Mouse (Mus musculus): ENCODE data around the gene Smim27. TPM values are rescaled to one million over a fixed set of nuclear protein-coding genes. Genes with fewer than 3 reads are reported as not detected.

Gene Smim27
- polyA plus RNA-seq (2012; ENCODE audit: insufficient read depth, insufficient read length, missing spikeins) = 44.7 and 52.6 TPM in 2 replicates

DNA sequence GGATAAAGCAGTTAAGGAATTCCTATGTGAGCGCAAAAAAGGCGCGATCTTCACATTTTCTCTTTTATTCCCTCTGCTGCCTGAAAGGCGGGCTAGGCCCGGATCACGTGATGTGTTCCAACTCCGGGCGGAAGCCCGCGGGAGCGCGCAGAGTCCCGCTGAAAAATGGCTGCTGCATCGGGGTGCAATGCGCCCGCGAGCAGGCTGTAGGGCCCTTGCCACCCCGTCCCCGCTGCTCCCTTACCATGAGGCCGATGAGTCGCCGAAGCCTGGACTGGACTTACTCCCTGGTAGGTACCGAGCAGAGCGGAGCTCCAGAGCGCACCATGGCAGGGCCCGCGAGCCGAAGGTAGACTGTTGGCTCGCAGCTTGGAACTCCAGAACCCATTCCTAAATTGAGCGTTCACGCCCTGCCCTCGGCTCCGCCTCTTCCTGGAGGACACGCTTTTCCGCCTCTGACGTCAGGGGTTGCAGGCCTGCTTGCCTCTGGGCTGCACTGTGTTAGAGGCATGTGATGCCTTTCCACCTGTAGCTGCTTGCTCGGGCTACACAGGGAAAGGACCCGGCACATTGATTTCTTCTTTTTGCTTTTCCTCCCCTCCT, at the start of gene Smim27, which contains the start of gene Topors:
Gene Smim27, plus strand, starts transcription at position 150 of the 603 bp plus-strand sequence.
Gene Topors, minus strand, starts transcription at position 421 of the 603 bp plus-strand sequence.
- Histone ChIP-seq H3K27ac (replicated peaks; ENCODE audit: low read depth, low read length) (peak within 1 kb of the TSS; percentile 93), H3K4me3 (ENCODE audit: insufficient read depth, low read depth, low read length) (peak within 1 kb of the TSS; percentile 92)

DNA sequence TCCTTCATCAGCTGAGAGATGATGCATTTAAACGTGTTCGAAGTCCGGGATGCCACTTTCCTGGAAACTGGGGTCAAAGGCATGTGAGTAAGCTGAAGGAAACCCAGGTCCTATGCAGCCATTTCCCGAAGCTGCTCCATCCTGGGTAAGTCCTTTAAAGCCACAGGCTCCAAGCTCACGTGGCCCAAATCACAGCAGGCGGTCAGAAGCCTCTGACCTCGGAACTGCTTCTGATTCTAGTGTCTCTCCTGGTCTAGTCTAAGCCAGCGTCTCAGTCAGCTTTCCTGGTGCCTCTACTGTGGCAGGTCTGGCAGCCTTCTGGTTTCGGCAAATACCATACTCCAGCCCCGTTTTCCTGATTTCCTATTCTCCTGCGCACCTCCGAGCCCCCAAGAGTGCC, 48.9 kb upstream of the Smim27 start:
- Histone ChIP-seq H3K4me3 (ENCODE audit: insufficient read depth, low read depth, low read length) (no peak overlapping the region), H3K4me1 (ENCODE audit: control insufficient read depth, insufficient read depth, insufficient read length, low read length) (no peaks in the 10 kb centered on the region), H3K27ac (replicated peaks; ENCODE audit: low read depth, low read length) (no peak overlapping the region)

More for the DNA sequence above, at the start of gene Smim27, which contains the start of gene Topors:
- H3K4me1 ChIP-seq (ENCODE audit: control insufficient read depth, insufficient read depth, insufficient read length, low read length) = peaks cover 6% of the 10 kb centered on the region; the same call in 1 of the 2 replicates

DNA sequence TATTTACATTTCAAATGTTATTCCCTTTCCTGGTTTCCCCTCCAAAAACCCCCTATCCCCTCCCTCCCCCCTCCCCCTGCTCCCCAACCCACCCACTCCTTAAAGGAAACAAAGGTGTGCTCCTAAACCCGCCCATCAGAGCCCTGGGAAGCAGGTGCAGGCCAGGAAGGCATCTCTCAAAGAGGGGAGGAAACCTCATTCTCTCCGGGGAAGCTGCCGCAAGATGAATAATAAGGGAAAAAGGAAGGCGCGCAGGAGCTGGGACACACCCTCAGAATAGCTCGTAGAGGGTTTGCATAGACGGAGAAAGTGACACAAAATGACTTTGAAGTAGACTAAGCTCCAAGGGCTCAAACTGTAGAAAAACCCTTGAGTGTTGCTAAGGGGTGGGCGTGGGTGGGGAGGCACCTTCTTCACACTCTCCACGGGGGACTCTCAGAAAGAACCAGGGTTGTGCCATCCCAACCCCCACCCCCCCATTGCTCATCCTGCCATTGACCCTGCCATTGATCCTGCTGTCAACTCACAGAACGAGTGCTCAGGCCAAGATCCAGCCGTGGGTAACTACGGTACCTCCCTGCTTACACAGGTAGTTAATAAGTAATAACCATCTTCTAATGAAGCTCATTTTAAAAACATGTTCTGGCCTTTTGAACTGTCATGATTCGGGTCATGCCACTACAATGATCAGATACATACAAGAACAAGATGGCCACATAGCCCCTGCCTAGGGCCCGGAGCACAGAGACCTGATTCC, 48.2 kb upstream of the Smim27 start:
- no peaks in the 10 kb centered on the region for H3K4me1 ChIP-seq (ENCODE audit: control insufficient read depth, insufficient read depth, insufficient read length, low read length)
- no peak overlapping the region for H3K4me3 ChIP-seq (ENCODE audit: insufficient read depth, low read depth, low read length)

DNA sequence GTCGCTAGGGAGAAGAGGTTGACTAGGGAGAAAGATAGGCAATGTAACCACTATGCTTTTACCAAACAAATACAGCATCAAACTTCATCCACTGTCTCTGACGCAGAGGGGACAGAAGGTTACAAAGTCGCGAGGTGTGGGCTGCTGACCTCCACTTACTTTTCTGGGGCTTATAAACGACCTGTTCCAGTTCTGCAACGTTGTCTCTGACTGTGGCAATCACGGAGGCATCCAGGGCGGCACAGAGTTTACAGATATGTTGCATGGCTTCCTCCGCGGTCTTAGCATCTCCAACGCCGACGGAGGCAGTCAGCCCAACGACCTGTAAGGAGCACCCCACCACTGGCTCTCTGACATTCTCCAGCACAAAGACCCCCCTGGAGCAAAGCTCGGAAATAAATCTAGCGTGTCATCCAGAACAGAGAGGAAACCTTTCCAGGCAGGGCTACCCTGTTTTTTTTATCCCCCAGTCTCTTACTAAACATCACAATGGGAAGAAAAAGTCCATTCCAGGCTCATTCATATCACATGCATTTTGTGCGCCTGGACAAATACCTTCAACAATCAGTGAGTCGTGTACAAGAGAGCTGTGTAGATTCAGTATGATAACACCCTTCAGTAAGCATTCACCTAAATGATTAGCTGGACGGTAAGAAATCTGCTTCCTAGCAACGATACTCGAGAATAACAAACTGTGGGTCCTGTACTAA, 47.3 kb upstream of the Smim27 start:
- no peak overlapping the region for H3K27ac ChIP-seq (replicated peaks; ENCODE audit: low read depth, low read length)
- H3K4me3 ChIP-seq (ENCODE audit: insufficient read depth, low read depth, low read length) = no peak overlapping the region

More for the DNA sequence above, 48.2 kb upstream of the Smim27 start:
- no peak overlapping the region for H3K27ac ChIP-seq (replicated peaks; ENCODE audit: low read depth, low read length)

DNA sequence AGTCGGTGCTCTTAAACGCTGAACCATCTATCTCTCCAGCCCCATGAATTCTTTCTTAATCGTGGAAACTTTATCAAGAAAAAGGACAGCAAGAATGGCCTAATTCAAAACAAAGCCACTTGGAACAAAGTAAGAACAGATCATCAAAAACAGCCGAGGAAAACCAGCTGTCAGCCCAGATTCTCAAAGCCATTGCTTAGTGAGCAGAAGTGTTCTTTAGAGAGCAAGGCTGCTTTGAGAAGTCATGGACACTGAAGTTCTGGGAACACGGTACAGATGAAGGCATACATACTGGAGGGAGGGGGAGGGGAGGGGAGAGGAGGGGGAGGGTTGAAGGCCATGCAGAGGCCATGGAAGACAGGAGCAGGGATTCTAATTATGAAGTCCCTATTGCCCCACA, 43.3 kb upstream of the Smim27 start:
- Histone ChIP-seq H3K4me3 (ENCODE audit: insufficient read depth, low read depth, low read length) (no peak overlapping the region), H3K27ac (replicated peaks; ENCODE audit: low read depth, low read length) (no peak overlapping the region), H3K4me1 (ENCODE audit: control insufficient read depth, insufficient read depth, insufficient read length, low read length) (no peaks in the 10 kb centered on the region)

More for the DNA sequence above, 47.3 kb upstream of the Smim27 start:
- no peaks in the 10 kb centered on the region for H3K4me1 ChIP-seq (ENCODE audit: control insufficient read depth, insufficient read depth, insufficient read length, low read length)

- H3K4me3 ChIP-seq (ENCODE audit: insufficient read depth, low read depth, low read length) = no peak overlapping the region
- no peaks in the 10 kb centered on the region for H3K4me1 ChIP-seq (ENCODE audit: control insufficient read depth, insufficient read depth, insufficient read length, low read length)
- no peak overlapping the region for H3K27ac ChIP-seq (replicated peaks; ENCODE audit: low read depth, low read length)
Measured at GRCm38 (mm10) chr4:40227131-40227530, 42.2 kb upstream of the Smim27 start.

GRCm38 (mm10) chr4:40227886-40228285, 41.5 kb upstream of the Smim27 start:
- Histone ChIP-seq H3K4me1 (ENCODE audit: control insufficient read depth, insufficient read depth, insufficient read length, low read length) (no peaks in the 10 kb centered on the region), H3K4me3 (ENCODE audit: insufficient read depth, low read depth, low read length) (no peak overlapping the region), H3K27ac (replicated peaks; ENCODE audit: low read depth, low read length) (no peak overlapping the region)

DNA sequence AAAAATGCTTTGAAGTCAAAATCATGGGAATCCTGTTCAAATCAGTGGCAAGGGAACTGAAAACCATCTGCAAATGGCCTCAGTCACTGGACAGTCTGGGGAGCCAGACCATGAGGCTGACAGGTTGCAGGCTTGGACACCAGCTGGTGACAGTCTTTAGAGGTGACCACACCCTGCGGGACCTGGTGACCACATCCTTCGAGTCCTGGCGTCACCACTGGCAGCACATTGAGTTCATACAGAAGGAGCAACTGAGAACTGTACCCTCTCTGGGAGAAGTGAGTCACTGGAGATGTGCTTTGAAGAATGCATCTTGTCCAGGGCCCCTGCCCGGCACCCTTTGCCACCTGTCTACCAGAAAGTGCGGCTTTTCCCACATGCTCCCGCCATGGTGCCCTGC, 39.7 kb upstream of the Smim27 start:
- Histone ChIP-seq H3K4me1 (ENCODE audit: control insufficient read depth, insufficient read depth, insufficient read length, low read length) (no peaks in the 10 kb centered on the region), H3K27ac (replicated peaks; ENCODE audit: low read depth, low read length) (no peak overlapping the region), H3K4me3 (ENCODE audit: insufficient read depth, low read depth, low read length) (no peak overlapping the region)

DNA sequence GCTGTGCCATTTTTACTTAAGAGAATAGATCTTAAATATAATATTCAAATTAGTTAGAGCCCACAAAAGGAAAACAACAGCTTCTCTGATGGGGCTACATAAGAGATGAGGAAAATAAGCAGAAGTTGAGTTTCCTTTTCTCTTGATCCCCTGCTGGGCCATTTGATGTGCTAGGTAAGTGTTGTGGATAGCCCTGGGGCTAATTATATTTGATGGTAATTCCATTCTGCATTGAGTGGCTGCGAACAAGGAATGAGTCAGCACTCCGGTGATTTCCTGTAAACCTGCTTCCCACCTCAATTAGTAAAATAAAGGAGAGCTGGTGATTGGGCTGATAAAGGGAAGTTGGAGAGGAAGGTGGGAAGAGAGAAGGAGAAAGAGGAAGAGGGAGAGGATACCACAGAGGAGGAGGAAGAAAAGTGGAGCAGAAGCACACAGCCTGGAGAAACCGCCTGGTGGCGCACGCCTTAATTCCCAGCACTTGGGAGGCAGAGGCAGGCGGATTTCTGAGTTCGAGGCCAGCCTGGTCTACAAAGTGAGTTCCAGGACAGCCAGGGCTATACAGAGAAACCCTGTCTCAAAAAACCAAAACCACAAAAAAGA, 36.2 kb upstream of the Smim27 start:
- Histone ChIP-seq H3K4me1 (ENCODE audit: control insufficient read depth, insufficient read depth, insufficient read length, low read length) (no peaks in the 10 kb centered on the region), H3K27ac (replicated peaks; ENCODE audit: low read depth, low read length) (no peak overlapping the region), H3K4me3 (ENCODE audit: insufficient read depth, low read depth, low read length) (no peak overlapping the region)

- H3K4me1 ChIP-seq (ENCODE audit: control insufficient read depth, insufficient read depth, insufficient read length, low read length) = no peaks in the 10 kb centered on the region
- no peak overlapping the region for H3K27ac ChIP-seq (replicated peaks; ENCODE audit: low read depth, low read length)
- H3K4me3 ChIP-seq (ENCODE audit: insufficient read depth, low read depth, low read length) = no peak overlapping the region
Measured at GRCm38 (mm10) chr4:40234256-40234655, 35.1 kb upstream of the Smim27 start.

DNA sequence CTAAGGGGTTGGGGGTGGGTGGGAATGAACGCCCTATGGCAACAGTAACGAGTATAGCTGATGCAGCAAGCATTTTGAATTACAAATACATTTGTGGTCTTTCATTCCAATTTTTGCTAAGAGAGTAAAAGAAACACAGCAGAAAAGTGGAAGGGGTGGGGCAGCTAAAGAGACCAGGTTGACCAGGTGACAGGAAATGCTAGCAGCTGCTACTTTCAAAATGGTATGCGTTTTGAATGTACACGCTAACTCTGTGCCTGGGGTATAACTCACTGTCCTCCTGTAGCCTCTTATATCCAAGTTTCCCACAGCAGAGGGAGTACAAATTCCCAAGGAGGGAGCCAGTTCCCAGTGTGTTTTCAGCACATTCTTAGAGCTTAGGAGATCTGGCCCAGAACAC, 32.5 kb upstream of the Smim27 start:
- H3K4me1 ChIP-seq (ENCODE audit: control insufficient read depth, insufficient read depth, insufficient read length, low read length) = no peaks in the 10 kb centered on the region

DNA sequence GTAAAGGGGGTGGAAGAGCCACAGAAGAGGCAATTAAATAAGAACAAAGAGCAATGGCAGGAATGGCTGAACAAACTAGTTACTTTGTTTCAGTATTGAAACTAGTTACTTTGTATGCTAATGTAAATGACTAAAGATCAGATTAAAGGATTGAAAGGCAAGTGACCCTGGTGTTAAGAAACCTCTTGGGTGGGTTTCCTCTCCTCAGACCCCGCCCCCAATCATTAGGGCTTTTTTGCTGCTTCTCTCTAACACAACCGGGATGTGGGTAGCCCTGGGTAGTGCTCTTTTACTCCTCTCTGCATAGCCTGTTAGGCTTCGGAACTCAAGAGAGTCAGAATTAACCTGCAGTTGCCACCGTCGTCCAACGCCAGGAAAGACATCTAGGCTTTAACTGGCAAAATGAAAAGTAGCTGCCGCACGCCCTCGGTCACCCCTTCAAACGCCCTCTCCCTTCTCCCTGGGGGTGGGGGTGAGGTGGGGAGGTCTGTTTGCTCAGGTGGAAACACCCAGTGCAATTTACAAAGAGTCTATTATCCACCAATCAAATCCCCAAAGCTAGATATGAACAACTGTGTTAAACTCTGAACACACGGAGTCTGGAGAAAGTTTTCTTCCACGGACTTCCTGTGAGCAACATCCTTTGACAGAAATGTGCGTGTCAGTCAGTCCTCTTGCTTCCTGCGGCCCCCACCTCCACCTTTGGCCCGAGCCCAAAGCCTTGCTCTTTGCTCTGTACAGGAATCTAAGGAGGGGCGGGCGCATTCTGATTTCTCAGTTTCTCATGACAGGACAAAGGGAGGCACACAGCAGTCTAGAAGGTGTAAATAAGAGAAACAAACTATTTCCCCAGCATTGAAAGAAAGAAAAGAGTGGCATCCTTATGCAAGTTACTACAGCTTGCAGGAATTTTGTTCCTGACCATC, 30.6 kb upstream of the Smim27 start:
- H3K4me3 ChIP-seq (ENCODE audit: insufficient read depth, low read depth, low read length) = peak overlapping the region; percentile 96
- H3K27ac ChIP-seq (replicated peaks; ENCODE audit: low read depth, low read length) = peak overlapping the region; percentile 94
- H3K4me1 ChIP-seq (ENCODE audit: control insufficient read depth, insufficient read depth, insufficient read length, low read length) = no peaks in the 10 kb centered on the region

More for the DNA sequence above, 32.5 kb upstream of the Smim27 start:
- Histone ChIP-seq H3K27ac (replicated peaks; ENCODE audit: low read depth, low read length) (no peak overlapping the region), H3K4me3 (ENCODE audit: insufficient read depth, low read depth, low read length) (no peak overlapping the region)

GRCm38 (mm10) chr4:40239409-40240271, 29.7 kb upstream of the Smim27 start, which contains the start of gene Ddx58:
Gene Ddx58 (minus strand): TSS chr4:40239828.
- Histone ChIP-seq H3K27ac (replicated peaks; ENCODE audit: low read depth, low read length) (peak within 1 kb of the TSS; percentile 94), H3K4me3 (ENCODE audit: insufficient read depth, low read depth, low read length) (peak within 1 kb of the TSS; percentile 96), H3K4me1 (ENCODE audit: control insufficient read depth, insufficient read depth, insufficient read length, low read length) (no peaks in the 10 kb centered on the region)
